Mouse (Mus musculus) liver, postnatal 0 days (tissue): ENCODE measurements around the gene Gm9913. TPM values are rescaled to one million over a fixed set of nuclear protein-coding genes. Genes with fewer than 3 reads are reported as not detected.

Source experiments
- ATAC-seq: fragments of 200-750 bp; cut with Nextera tagmentation; 2 replicates; pipeline ENCODE4 v1.8.0; 2017; ENCODE audit warnings: mild to moderate bottlenecking, moderate library complexity
- DNase-seq: peaks from one replicate; pipeline ENCODE4 v3.0.0-alpha.2; 2016
- H3K27ac ChIP-seq: fragments of 300-500 bp; sonication (generic); 2 replicates; pipeline ENCODE4 v1.5.1; 2014; ENCODE audit warnings: antibody characterized with exemption, moderate library complexity, mild to moderate bottlenecking, low read depth
- H3K27me3 ChIP-seq: fragments of 300-500 bp; sonication (generic); 2 replicates; pipeline ENCODE4 v1.6.1; 2014; ENCODE audit warnings: low read length, control low read depth, mixed read lengths; ENCODE audit not compliant: insufficient read depth
- H3K36me3 ChIP-seq: fragments of 300-500 bp; sonication (generic); replicated peaks from 2 replicates; pipeline ENCODE4 v1.6.1; 2014; ENCODE audit warnings: mild to moderate bottlenecking, control low read depth, low read length, moderate library complexity, mixed read lengths; ENCODE audit not compliant: insufficient read depth
- H3K4me1 ChIP-seq: fragments of 300-500 bp; sonication (generic); 2 replicates; pipeline ENCODE4 v1.6.1; 2014; ENCODE audit warnings: antibody characterized with exemption, mild to moderate bottlenecking, control low read depth; ENCODE audit not compliant: insufficient read depth
- H3K4me2 ChIP-seq: fragments of 300-500 bp; sonication (generic); 2 replicates; pipeline ENCODE4 v1.6.1; 2014; ENCODE audit warnings: low read depth, mild to moderate bottlenecking, low read length, moderate library complexity, mixed read lengths
- H3K4me3 ChIP-seq: fragments of 300-500 bp; sonication (generic); 2 replicates; pipeline ENCODE4 v1.5.1; 2014; ENCODE audit warnings: low read depth, low read length
- H3K9ac ChIP-seq: fragments of 300-500 bp; sonication (generic); replicated peaks from 2 replicates; pipeline ENCODE4 v1.6.1; 2014; ENCODE audit warnings: mild to moderate bottlenecking, moderate library complexity
- H3K9me3 ChIP-seq: fragments of 300-500 bp; sonication (generic); 2 replicates; pipeline ENCODE4 v1.6.1; 2016; ENCODE audit warnings: mild to moderate bottlenecking, control low read depth, low read length, mixed read lengths
- CTCF ChIP-seq: sonication (generic); IDR thresholded peaks from 2 replicates; pipeline ENCODE4 v1.5.1; 2016; ENCODE audit warnings: antibody characterized with exemption, low read depth
- EP300 ChIP-seq: IDR thresholded peaks from 2 replicates; pipeline ENCODE4 v1.6.1; 2016; ENCODE audit warnings: antibody characterized with exemption, low read depth, mild to moderate bottlenecking
- WGBS: fragments of 180-500 bp; shearing (Covaris S2); extraction: QIAGEN DNeasy Blood & Tissue Kit; methylation state at CpG from one replicate; pipeline ENCODE4 v1.1.7; 2014; ENCODE audit not compliant: insufficient replicate concordance; 5-methylcytosine and 5-hydroxymethylcytosine counted together
- polyA plus RNA-seq: library from polyadenylated mRNA; unstranded; fragments of >200 nt; fragmentation: Nextera tagmentation; extraction: Ambion mirVana; gene quantifications from 2 replicates; pipeline ENCODE4 v1.2.1, GENCODE M21; 2015

Gene Gm9913
- polyA plus RNA-seq, 1 experiment from 2014 or later, result not detected

- no peak for TF ChIP-seq CTCF
- TF ChIP-seq EP300, result no peak
- Histone ChIP-seq H3K27me3 (no peaks in the 10 kb centered on the region), H3K9me3 (no peaks in the 10 kb centered on the region), H3K27ac (no peak overlapping the region), H3K9ac (no peak overlapping the region), H3K36me3 (no peaks in the 10 kb centered on the region), H3K4me1 (no peaks in the 10 kb centered on the region), H3K4me2 (no peak overlapping the region), H3K4me3 (no peak overlapping the region)
- DNase-seq (no peak), ATAC-seq (no peak)
- WGBS, result 89% methylated on average over 2 of the region's 2 CpGs
These were observed 10.6 kb upstream of the Gm9913 start for GRCm38 (mm10) chr2:125494291-125494690.

GRCm38 (mm10) chr2:125494831-125495812 is 9.8 kb upstream of the Gm9913 start:
- Histone ChIP-seq H3K9me3 (no peaks in the 10 kb centered on the region), H3K27me3 (no peaks in the 10 kb centered on the region), H3K36me3 (no peaks in the 10 kb centered on the region), H3K9ac (no peak overlapping the region), H3K27ac (no peak overlapping the region), H3K4me2 (no peak overlapping the region), H3K4me3 (no peak overlapping the region), H3K4me1 (no peaks in the 10 kb centered on the region)
- ATAC-seq (no peak), DNase-seq (no peak)
- WGBS, result 71% methylated on average over 20 of the region's 20 CpGs
- no peak for TF ChIP-seq CTCF
- TF ChIP-seq EP300, result no peak

DNA sequence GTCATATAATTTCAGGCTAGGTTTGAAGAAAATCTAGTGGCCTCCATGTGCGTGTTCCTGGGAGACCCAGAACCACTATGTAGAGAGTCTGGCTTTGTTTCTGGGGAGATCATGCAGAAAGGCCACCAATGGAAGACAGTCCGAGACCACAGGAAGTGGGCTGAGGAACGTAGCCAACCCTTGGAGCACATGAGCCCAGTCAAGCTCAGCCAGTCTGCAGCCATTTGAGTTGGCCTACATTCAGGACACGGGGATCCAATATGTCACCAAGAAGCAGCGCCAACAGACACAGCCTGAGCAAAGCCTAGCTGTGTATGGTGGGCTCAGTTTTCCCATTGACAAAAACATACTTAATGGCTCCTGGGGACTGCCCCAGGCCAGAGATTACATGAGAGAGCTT is 8.2 kb upstream of the Gm9913 start:
- H3K9ac ChIP-seq, result no peak overlapping the region
- WGBS, result 74% methylated on average over 5 of the region's 5 CpGs
- H3K4me3 ChIP-seq, result no peak overlapping the region

GRCm38 (mm10) chr2:125498216-125498615 is 6.7 kb upstream of the Gm9913 start:
- Histone ChIP-seq H3K27me3 (peaks cover 4% of the 10 kb centered on the region; the same call in 1 of the 2 replicates), H3K4me1 (no peaks in the 10 kb centered on the region), H3K9me3 (no peaks in the 10 kb centered on the region), H3K4me2 (no peak overlapping the region), H3K36me3 (no peaks in the 10 kb centered on the region), H3K9ac (no peak overlapping the region), H3K4me3 (no peak overlapping the region), H3K27ac (no peak overlapping the region)
- ATAC-seq, result no peak
- TF ChIP-seq EP300 (no peak), CTCF (no peak)
- DNase-seq, result no peak
- 60% methylated on average over 7 of the region's 7 CpGs for WGBS

More for the DNA sequence above, 8.2 kb upstream of the Gm9913 start:
- H3K4me2 ChIP-seq, result no peak overlapping the region
- H3K4me1 ChIP-seq, result no peaks in the 10 kb centered on the region
- no peaks in the 10 kb centered on the region for H3K27me3 ChIP-seq
- no peaks in the 10 kb centered on the region for H3K36me3 ChIP-seq
- TF ChIP-seq CTCF (no peak), EP300 (no peak)
- ATAC-seq (no peak), DNase-seq (no peak)
- H3K9me3 ChIP-seq, result no peaks in the 10 kb centered on the region
- no peak overlapping the region for H3K27ac ChIP-seq

GRCm38 (mm10) chr2:125501526-125501925 is 3.4 kb upstream of the Gm9913 start:
- H3K4me3 ChIP-seq, result no peak overlapping the region
- no peak for DNase-seq
- peaks cover 26% of the 10 kb centered on the region for H3K27me3 ChIP-seq
- no peaks in the 10 kb centered on the region for H3K9me3 ChIP-seq
- no peaks in the 10 kb centered on the region; the same call in 1 of the 2 replicates for H3K4me1 ChIP-seq
- no peak for TF ChIP-seq EP300
- TF ChIP-seq CTCF, result no peak
- no peak for ATAC-seq
- H3K9ac ChIP-seq, result no peak overlapping the region
- no peak overlapping the region for H3K4me2 ChIP-seq
- H3K27ac ChIP-seq, result no peak overlapping the region
- H3K36me3 ChIP-seq, result no peaks in the 10 kb centered on the region

DNA sequence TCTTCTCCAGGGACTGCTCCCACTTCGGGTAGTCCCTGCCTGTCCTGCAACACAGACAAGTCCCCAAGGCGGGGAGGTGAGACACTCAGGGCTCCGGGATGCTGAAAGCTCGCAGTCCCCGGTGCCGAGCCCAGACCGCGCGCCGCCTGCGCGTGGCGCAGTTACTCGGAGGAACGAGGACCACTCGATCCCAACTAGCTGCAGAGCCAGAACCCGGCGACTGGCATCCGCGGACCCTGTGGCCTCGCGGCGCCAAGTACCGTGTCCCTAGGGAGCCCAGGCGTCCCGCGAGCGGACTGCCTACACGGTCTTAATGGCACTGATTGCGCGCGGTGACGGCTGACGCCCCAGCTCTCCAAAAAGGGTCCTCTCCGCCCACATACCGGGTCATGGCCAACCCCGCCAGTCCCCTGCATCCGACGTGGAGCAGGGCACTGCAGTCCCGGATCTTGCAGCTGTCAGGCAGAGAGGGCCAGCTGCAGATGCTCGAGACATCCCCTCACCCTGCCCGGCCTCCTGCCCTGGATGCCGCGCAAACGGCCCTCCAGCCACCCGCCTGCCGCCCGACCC is 942 bp downstream of the Gm9913 start:
- Histone ChIP-seq H3K9me3 (no peaks in the 10 kb centered on the region), H3K4me3 (peak overlapping the region; percentile 48), H3K9ac (peak overlapping the region; percentile 50), H3K4me1 (no peaks in the 10 kb centered on the region; the same call in 1 of the 2 replicates), H3K27ac (peak overlapping the region; percentile 34; the same call in 1 of the 2 replicates), H3K27me3 (peaks cover 42% of the 10 kb centered on the region), H3K4me2 (peak overlapping the region; percentile 61), H3K36me3 (no peaks in the 10 kb centered on the region)
- DNase-seq (peak; percentile 27), ATAC-seq (peak; percentile 38; the same call in 1 of the 2 replicates)
- TF ChIP-seq CTCF (no peak), EP300 (no peak)
- 1% methylated on average over 48 of the region's 48 CpGs for WGBS
